Mouse (Mus musculus) hindbrain, embryonic 13.5 days (tissue): ENCODE results near the gene Grm4. TPM values are rescaled to one million over a fixed set of nuclear protein-coding genes. Genes with fewer than 3 reads are reported as not detected.

Experiments used
- ATAC-seq: fragments of 200-750 bp; cut with Nextera tagmentation; 2 replicates; pipeline ENCODE4 v1.8.0; 2017; ENCODE audit warnings: moderate TSS enrichment; ENCODE audit not compliant: low FRiP score
- H3K27ac ChIP-seq: fragments of 300-500 bp; sonication (generic); 2 replicates; pipeline ENCODE4 v1.5.1; 2015; ENCODE audit warnings: inconsistent platforms, mild to moderate bottlenecking, moderate library complexity
- H3K27me3 ChIP-seq: fragments of 300-500 bp; sonication (generic); 2 replicates; pipeline ENCODE4 v1.6.1; 2015; ENCODE audit warnings: mild to moderate bottlenecking, inconsistent platforms
- H3K36me3 ChIP-seq: fragments of 300-500 bp; sonication (generic); 2 replicates; pipeline ENCODE4 v1.6.1; 2015; ENCODE audit warnings: mild to moderate bottlenecking, inconsistent platforms
- H3K4me1 ChIP-seq: fragments of 300-500 bp; sonication (generic); replicated peaks from 2 replicates; pipeline ENCODE4 v1.6.1; 2015; ENCODE audit warnings: inconsistent platforms
- H3K4me2 ChIP-seq: fragments of 300-500 bp; sonication (generic); 2 replicates; pipeline ENCODE4 v1.6.1; 2015; ENCODE audit warnings: inconsistent platforms, mild to moderate bottlenecking, moderate library complexity
- H3K4me3 ChIP-seq: fragments of 300-500 bp; sonication (generic); 2 replicates; pipeline ENCODE4 v1.5.1; 2015; ENCODE audit warnings: mild to moderate bottlenecking, inconsistent platforms
- H3K9ac ChIP-seq: fragments of 300-500 bp; sonication (generic); 2 replicates; pipeline ENCODE4 v1.6.1; 2015; ENCODE audit warnings: mild to moderate bottlenecking, inconsistent platforms
- H3K9me3 ChIP-seq: fragments of 300-500 bp; sonication (generic); 2 replicates; pipeline ENCODE4 v1.6.1; 2016; ENCODE audit warnings: inconsistent platforms
- WGBS: fragments of 180-500 bp; shearing (Covaris S2); methylation state at CpG from one replicate; pipeline ENCODE4 v1.1.7; 2015; 5-methylcytosine and 5-hydroxymethylcytosine counted together
- polyA plus RNA-seq: library from polyadenylated mRNA; unstranded; fragments of >200 nt; fragmentation: Nextera tagmentation; extraction: Ambion mirVana; gene quantifications from 2 replicates; pipeline ENCODE4 v1.2.1, GENCODE M21; 2015

Grm4 gene
- polyA plus RNA-seq, 1 experiment from 2014 or later: 4.8 TPM

- H3K4me1 ChIP-seq: peaks cover 39% of the 10 kb centered on the region
- H3K9ac ChIP-seq: peak overlapping the region; percentile 25
- 0 out of 2 replicates have a peak, but pooled peaks cover 30% of the 10 kb centered on the region for H3K27me3 ChIP-seq
- H3K27ac ChIP-seq: peak overlapping the region; percentile 81
- H3K9me3 ChIP-seq: no peaks in the 10 kb centered on the region
- no peaks in the 10 kb centered on the region for H3K36me3 ChIP-seq
- H3K4me3 ChIP-seq: no peak overlapping the region
- 7% methylated on average over 10 of the region's 10 CpGs for WGBS
- ATAC-seq: peak; percentile 72
- H3K4me2 ChIP-seq: peak overlapping the region; percentile 2; the same call in 1 of the 2 replicates
Measured at GRCm38 (mm10) chr17:27422726-27423381, 98.3 kb downstream of the Grm4 start.

DNA sequence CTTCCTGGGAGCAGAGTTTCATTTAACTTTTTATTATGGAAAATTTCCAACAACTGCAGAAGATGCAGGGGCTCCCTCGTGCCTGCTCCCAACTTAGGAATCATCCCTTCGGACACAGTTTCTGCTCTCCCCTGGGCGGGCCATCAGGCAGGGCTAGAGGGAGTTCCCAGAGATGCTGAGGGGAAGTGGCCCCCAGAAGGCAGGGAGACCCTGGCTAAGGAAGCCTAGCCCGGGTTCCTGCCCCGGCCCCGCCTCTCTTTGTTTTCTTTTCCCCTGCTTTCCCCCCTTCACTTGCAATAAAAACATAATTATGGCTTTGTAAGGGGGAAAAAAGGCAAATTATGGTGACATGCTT, 98.9 kb downstream of the Grm4 start:
- peak overlapping the region; percentile 2; the same call in 1 of the 2 replicates for H3K4me2 ChIP-seq
- ATAC-seq: no peak

GRCm38 (mm10) chr17:27421837-27422236, 99.4 kb downstream of the Grm4 start:
- no peak overlapping the region for H3K4me3 ChIP-seq
- H3K27ac ChIP-seq: peak overlapping the region; percentile 81
- H3K4me1 ChIP-seq: peaks cover 39% of the 10 kb centered on the region
- WGBS: 37% methylated on average over 8 of the region's 8 CpGs
- H3K36me3 ChIP-seq: no peaks in the 10 kb centered on the region
- no peak overlapping the region for H3K9ac ChIP-seq
- H3K4me2 ChIP-seq: no peak overlapping the region
- ATAC-seq: no peak
- no peaks in the 10 kb centered on the region for H3K9me3 ChIP-seq
- H3K27me3 ChIP-seq: 0 out of 2 replicates have a peak, but pooled peaks cover 28% of the 10 kb centered on the region

More for the DNA sequence above, 98.9 kb downstream of the Grm4 start:
- Histone ChIP-seq H3K9me3 (no peaks in the 10 kb centered on the region), H3K4me3 (no peak overlapping the region), H3K4me1 (peaks cover 39% of the 10 kb centered on the region), H3K9ac (peak overlapping the region; percentile 25), H3K36me3 (no peaks in the 10 kb centered on the region), H3K27ac (peak overlapping the region; percentile 81), H3K27me3 (0 out of 2 replicates have a peak, but pooled peaks cover 30% of the 10 kb centered on the region)
- 15% methylated on average over 6 of the region's 6 CpGs for WGBS

DNA sequence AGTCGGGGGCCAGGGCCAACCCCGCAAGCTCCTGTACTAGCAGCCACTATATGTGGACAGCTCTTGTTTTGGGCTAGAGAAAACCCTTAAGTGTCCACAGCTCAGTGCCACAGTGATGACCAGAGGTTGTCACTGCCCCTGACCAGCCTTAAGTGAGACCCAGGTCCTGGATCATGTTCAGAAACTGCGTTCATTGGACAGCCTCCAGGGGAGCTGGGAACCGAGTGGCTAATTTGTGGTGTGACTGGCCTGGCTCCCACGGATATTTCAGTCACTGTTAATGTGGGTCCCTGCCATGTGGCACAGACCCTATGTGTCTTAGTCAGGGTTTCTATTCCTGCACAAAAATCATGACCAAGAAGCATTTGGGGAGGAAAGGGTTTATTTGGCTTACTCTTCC, 112.2 kb downstream of the Grm4 start:
- no peak overlapping the region for H3K27ac ChIP-seq
- peaks cover 7% of the 10 kb centered on the region; the same call in 1 of the 2 replicates for H3K27me3 ChIP-seq
- no peak overlapping the region for H3K4me3 ChIP-seq
- H3K4me2 ChIP-seq: no peak overlapping the region
- H3K9ac ChIP-seq: no peak overlapping the region
- WGBS: 88% methylated on average over 5 of the region's 5 CpGs
- no peaks in the 10 kb centered on the region for H3K36me3 ChIP-seq
- no peak for ATAC-seq
- H3K9me3 ChIP-seq: no peaks in the 10 kb centered on the region
- peaks cover 16% of the 10 kb centered on the region; the same call in 1 of the 2 replicates for H3K4me1 ChIP-seq

DNA sequence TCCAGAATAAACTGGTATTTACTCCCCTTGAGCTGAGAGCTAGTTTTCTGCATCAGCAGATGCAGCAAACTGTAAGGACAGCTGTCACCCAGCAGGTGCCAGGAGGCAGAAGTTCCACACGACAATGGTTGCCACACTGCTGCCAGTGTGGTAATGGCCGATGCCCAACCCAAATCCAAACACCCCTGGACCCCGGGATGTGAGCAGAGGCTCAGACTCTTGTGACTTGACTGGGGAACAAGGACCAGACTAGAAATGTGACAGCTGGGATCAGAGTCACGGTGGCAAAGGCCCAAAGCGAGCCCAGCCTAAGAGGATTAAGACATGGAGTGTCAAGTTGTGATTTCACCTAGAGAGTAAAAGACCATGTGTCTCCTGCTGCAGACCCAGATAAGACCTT, 112.7 kb downstream of the Grm4 start:
- H3K9me3 ChIP-seq: no peaks in the 10 kb centered on the region
- peaks cover 7% of the 10 kb centered on the region; the same call in 1 of the 2 replicates for H3K27me3 ChIP-seq
- 69% methylated on average over 5 of the region's 5 CpGs for WGBS
- H3K27ac ChIP-seq: no peak overlapping the region
- ATAC-seq: no peak
- H3K4me3 ChIP-seq: no peak overlapping the region
- peaks cover 16% of the 10 kb centered on the region; the same call in 1 of the 2 replicates for H3K4me1 ChIP-seq
- no peak overlapping the region for H3K4me2 ChIP-seq
- H3K36me3 ChIP-seq: no peaks in the 10 kb centered on the region
- H3K9ac ChIP-seq: no peak overlapping the region; the same call in 1 of the 2 replicates

DNA sequence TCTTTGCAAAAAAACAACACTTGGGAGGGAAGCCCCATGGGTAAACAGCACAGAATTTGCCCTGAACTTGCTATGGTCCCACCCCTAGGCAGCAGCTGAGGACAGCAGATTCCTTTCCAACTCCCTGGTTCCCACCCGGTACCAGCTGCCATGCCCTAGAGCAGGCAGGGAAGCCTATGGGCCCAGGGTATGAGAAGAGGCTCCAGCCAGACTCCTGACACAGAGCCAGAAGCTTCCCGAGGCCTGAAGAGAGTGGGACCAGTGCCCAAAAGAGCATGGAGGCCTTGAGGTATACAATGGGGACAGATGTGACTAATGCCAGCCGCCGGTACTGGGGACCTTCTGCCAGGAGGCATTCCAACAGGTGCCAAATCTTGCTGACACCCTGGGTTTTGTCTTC, 114.2 kb downstream of the Grm4 start:
- H3K4me3 ChIP-seq: no peak overlapping the region
- H3K4me2 ChIP-seq: no peak overlapping the region
- 55% methylated on average over 4 of the region's 4 CpGs for WGBS
- H3K9me3 ChIP-seq: no peaks in the 10 kb centered on the region
- H3K27ac ChIP-seq: no peak overlapping the region
- no peak overlapping the region for H3K9ac ChIP-seq
- H3K27me3 ChIP-seq: peaks cover 11% of the 10 kb centered on the region; the same call in 1 of the 2 replicates
- ATAC-seq: peak; percentile 77
- no peaks in the 10 kb centered on the region for H3K36me3 ChIP-seq
- H3K4me1 ChIP-seq: peaks cover 12% of the 10 kb centered on the region; the same call in 1 of the 2 replicates

DNA sequence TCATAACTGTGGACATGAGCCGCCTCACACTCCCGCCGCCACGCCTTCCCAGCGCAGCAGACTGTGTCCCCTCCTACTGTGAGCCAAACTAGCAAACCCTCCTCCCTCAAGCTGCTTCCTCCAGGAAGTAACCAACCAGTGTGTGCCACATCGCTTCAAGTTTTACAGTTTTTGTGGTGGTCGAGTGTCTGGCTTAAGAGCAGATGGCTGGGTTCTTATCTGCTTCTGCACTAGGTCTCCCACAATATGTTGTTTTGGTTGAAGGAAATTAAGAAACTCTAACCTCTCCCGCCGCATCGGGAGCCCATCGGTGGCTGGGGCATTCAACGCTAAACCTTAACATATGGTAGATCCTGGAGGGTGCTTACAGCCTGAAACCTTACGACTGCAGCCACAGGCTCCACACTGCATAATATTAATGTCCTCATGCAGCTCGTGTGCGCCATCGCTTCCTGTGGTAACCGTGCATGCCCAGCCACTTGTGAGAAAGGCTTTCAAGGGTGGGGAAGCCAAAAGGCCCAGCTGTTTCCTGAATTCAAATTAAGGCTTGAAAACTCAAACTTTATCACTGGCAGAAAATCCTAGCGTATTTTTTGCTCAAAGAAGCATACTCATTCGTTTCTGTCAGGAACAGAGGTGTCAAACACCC, 115.7 kb downstream of the Grm4 start:
- Histone ChIP-seq H3K9me3 (no peaks in the 10 kb centered on the region), H3K9ac (no peak overlapping the region), H3K27ac (no peak overlapping the region), H3K4me3 (no peak overlapping the region), H3K36me3 (no peaks in the 10 kb centered on the region), H3K27me3 (0 out of 2 replicates have a peak, but pooled peaks cover 4% of the 10 kb centered on the region), H3K4me1 (peaks cover 22% of the 10 kb centered on the region), H3K4me2 (no peak overlapping the region)
- WGBS: 86% methylated on average over 19 of the region's 19 CpGs
- ATAC-seq: no peak

DNA sequence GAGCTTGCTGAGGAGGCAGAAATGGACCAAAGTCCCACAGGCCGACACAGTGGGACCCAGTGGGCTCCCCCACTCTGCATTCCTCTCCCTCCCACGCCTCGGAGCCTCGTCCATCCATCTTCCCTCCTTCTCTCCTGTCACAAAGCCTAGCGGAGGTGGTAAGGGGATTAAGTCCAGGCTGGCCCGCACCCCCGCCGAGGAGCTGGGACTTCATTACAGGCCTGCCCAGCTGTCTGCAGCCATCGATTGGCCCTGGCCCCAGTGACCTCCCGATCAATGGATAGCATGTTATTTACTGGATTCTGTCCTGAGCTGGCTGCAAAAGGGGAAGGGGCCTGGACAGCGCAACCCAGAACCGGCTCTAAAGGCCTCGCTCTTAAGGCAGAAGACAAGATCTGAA, 120.0 kb downstream of the Grm4 start:
- Histone ChIP-seq H3K27me3 (peaks cover 12% of the 10 kb centered on the region), H3K9me3 (no peaks in the 10 kb centered on the region), H3K36me3 (no peaks in the 10 kb centered on the region), H3K27ac (peak overlapping the region; percentile 40; the same call in 1 of the 2 replicates), H3K9ac (no peak overlapping the region), H3K4me2 (no peak overlapping the region), H3K4me1 (peaks cover 22% of the 10 kb centered on the region), H3K4me3 (no peak overlapping the region)
- 18% methylated on average over 13 of the region's 13 CpGs for WGBS
- no peak for ATAC-seq

- Histone ChIP-seq H3K4me2 (no peak overlapping the region), H3K9me3 (no peaks in the 10 kb centered on the region), H3K9ac (no peak overlapping the region), H3K27ac (no peak overlapping the region), H3K4me1 (peaks cover 52% of the 10 kb centered on the region), H3K4me3 (no peak overlapping the region), H3K27me3 (peaks cover 3% of the 10 kb centered on the region; the same call in 1 of the 2 replicates), H3K36me3 (no peaks in the 10 kb centered on the region)
- 49% methylated on average over 5 of the region's 5 CpGs for WGBS
- no peak for ATAC-seq
Measured at GRCm38 (mm10) chr17:27393931-27394330, 127.3 kb downstream of the Grm4 start.

DNA sequence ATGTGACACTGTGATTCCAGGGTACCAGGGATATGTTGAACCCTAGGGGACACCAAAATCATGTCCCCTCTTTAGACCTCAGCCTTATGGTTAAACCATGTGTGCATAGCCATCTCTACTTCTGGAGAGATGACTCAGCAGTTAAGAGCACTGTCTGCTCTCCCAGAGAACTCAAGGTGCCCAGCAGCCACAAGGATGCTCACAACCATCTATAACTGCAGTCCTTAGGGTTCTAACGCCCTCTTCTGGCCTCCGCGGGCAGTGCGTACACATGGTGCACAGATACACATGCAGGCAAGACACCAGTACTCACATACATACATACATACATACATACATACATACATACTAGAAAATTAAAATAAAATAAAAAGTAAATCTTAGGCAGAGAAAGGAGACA, 127.8 kb downstream of the Grm4 start:
- Histone ChIP-seq H3K36me3 (no peaks in the 10 kb centered on the region), H3K4me3 (no peak overlapping the region), H3K27me3 (peaks cover 3% of the 10 kb centered on the region; the same call in 1 of the 2 replicates), H3K9me3 (no peaks in the 10 kb centered on the region), H3K4me2 (no peak overlapping the region), H3K27ac (peak overlapping the region; percentile 64), H3K9ac (no peak overlapping the region), H3K4me1 (peaks cover 56% of the 10 kb centered on the region)
- ATAC-seq: no peak
- 96% methylated on average over 4 of the region's 4 CpGs for WGBS

DNA sequence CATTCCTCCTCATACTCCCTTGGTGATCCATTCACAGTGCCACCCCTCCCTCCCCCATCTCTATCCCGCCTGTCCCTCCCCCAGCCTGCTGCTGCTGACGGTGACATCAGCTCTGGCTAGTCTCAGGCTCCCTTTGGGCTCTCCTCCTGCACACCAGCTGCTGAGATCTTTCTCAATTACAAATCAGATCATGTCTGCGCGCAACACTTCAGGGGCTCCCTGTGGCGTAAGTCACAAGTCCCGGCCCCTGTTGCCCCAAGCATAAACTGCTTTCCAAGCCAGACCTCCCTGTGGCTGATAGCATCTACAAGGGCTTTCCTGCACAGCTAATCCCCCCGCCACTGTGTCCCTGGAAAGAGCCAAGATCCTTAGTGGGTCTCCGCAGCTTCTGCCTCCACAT, 128.3 kb downstream of the Grm4 start:
- H3K4me2 ChIP-seq: no peak overlapping the region
- H3K27ac ChIP-seq: peak overlapping the region; percentile 64
- H3K36me3 ChIP-seq: no peaks in the 10 kb centered on the region
- peak; percentile 30; the same call in 1 of the 2 replicates for ATAC-seq
- WGBS: 12% methylated on average over 8 of the region's 8 CpGs
- H3K9ac ChIP-seq: no peak overlapping the region
- 0 out of 2 replicates have a peak, but pooled peaks cover 3% of the 10 kb centered on the region for H3K27me3 ChIP-seq
- H3K4me1 ChIP-seq: peaks cover 56% of the 10 kb centered on the region
- H3K9me3 ChIP-seq: no peaks in the 10 kb centered on the region
- no peak overlapping the region for H3K4me3 ChIP-seq

GRCm38 (mm10) chr17:27390019-27390418, 131.2 kb downstream of the Grm4 start:
- WGBS: 87% methylated on average over 8 of the region's 8 CpGs
- no peak for ATAC-seq
- peaks cover 11% of the 10 kb centered on the region; the same call in 1 of the 2 replicates for H3K27me3 ChIP-seq
- H3K27ac ChIP-seq: peak overlapping the region; percentile 64
- no peaks in the 10 kb centered on the region for H3K9me3 ChIP-seq
- H3K4me2 ChIP-seq: no peak overlapping the region
- no peaks in the 10 kb centered on the region for H3K36me3 ChIP-seq
- peaks cover 53% of the 10 kb centered on the region for H3K4me1 ChIP-seq
- no peak overlapping the region for H3K4me3 ChIP-seq
- H3K9ac ChIP-seq: no peak overlapping the region
